Mouse (Mus musculus) liver, adult 2 months (tissue): ENCODE data around the gene Ppcs.

ENCODE experiments used
- CTCF ChIP-seq: fragments of 200-500 bp; IDR thresholded peaks from 2 replicates; pipeline ENCODE4 v1.5.1; 2011; ENCODE audit warnings: low read depth, low read length, control low read depth
- POLR2A ChIP-seq: fragments of 200-500 bp; IDR thresholded peaks from 2 replicates; pipeline ENCODE4 v1.6.1; 2011; ENCODE audit warnings: low read length, control low read depth; ENCODE audit not compliant: insufficient read depth; ENCODE audit errors: extremely low read depth

DNA sequence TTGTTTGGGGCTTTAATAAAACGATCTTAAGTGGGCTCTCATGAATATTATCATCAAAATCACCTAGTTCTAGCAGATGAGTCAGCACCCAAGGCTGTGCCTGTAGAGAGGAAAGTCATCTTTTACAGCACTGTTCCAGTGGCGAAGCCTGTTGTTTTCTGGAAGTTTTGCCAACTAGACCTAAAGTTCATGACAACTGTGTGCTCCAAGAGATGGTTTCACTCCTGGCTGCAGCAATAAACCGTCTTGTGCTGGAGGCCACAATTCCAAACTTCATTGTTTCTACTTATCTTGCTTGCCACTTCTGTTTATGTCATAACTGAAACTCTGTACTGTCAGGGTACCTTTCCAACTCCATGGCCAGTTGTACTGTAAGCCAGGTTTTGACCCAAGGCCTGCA, 5.0 kb downstream of the Ppcs start:
- TF ChIP-seq CTCF, result no peak
- no peak for TF ChIP-seq POLR2A
